Mouse (Mus musculus): ENCODE measurements around the gene Zbtb32. TPM values are rescaled to one million over a fixed set of nuclear protein-coding genes. Genes with fewer than 3 reads are reported as not detected.

The Zbtb32 gene
- 0.09 and 0.20 TPM in 2 replicates for polyA plus RNA-seq (2016; fragmentation: Nextera tagmentation; extraction: Ambion mirVana)

DNA sequence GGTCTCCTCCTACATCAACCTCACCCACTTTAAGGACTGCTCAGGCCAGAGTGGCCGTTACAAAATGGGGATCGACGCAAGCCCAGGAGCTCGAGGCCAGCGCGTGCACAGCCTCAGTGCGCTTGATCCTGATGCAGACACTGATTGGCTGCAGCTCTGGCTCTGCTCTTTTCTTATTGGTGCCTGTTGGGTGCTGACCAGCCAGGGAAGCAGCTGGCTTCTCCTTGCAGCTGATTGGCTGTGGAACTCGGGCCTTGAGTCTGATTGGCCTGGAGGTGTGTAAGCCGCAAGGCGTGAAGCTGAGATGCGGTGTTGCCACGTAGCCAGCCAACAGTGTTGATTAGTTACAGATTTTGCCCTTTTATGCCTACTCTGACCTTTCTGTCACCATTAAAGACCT, at the start of gene Zbtb32:
TSS of gene Zbtb32 (minus strand) at position 124 of the 400 bp plus-strand sequence.
- H3K27ac ChIP-seq = 0 out of 2 replicates have a peak within 1 kb of the TSS, but pooled peaks have one; percentile 40
- no peaks in the 10 kb centered on the region for H3K27me3 ChIP-seq (ENCODE audit: poor library complexity, severe bottlenecking)
- H3K36me3 ChIP-seq (replicated peaks) = no peaks in the 10 kb centered on the region
- H3K9me3 ChIP-seq = no peaks in the 10 kb centered on the region
- H3K4me1 ChIP-seq = peaks cover 14% of the 10 kb centered on the region
- peak within 1 kb of the TSS; percentile 25 for H3K4me3 ChIP-seq
- DNase-seq (ENCODE audit: extremely low spot score, low spot score) = no peak
- WGBS = 94% methylated on average over 12 of the region's 12 CpGs

DNA sequence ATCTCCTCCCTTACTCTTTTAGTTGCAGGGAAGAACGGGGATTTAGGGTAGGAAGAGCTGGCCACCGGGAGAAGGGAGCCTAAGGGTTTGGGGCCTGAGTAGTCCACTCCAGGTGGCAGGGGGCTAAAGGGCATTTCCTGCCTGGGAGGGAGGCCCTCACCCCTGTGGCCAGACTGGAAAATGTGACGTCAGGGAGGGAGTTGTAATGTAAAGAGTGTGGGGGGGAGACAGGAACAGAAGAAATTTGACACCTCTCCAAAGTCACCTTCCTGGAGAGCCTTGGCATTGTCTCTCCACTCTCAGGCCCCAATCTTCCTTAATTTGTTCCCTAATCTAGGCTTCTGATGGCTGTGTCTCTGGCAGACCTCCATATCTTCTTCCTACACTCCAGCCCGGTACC, 40.4 kb upstream of the Zbtb32 start:
- no peak overlapping the region for H3K27ac ChIP-seq
- no peaks in the 10 kb centered on the region for H3K9me3 ChIP-seq
- H3K36me3 ChIP-seq (replicated peaks) = peaks cover 44% of the 10 kb centered on the region
- peaks cover 30% of the 10 kb centered on the region for H3K4me1 ChIP-seq
- H3K27me3 ChIP-seq (ENCODE audit: poor library complexity, severe bottlenecking) = peaks cover 28% of the 10 kb centered on the region
- no peak for DNase-seq (ENCODE audit: extremely low spot score, low spot score)
- H3K4me3 ChIP-seq = no peak overlapping the region
- WGBS = 28% methylated on average over 4 of the region's 4 CpGs

DNA sequence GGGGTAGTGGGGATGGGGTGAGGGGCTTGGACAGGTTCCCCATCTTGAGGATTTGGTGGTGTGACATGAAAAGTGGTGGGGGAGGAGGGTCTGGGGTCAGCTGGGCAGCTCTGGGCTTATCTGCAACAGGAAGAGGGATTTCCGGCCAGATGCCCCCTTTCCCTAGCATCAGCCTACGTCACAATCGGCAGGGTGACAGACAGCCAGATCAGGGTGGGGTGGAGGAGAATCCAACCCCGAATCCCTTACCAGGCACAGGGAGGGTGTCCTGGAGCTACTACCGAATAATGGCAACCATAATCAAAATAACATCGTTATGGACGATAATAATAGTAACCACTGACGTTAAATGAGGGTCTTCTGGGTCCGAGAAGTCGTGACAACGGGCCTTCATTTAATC, 37.7 kb upstream of the Zbtb32 start:
- no peak for DNase-seq (ENCODE audit: extremely low spot score, low spot score)
- H3K4me3 ChIP-seq = peak overlapping the region; percentile 19; the same call in 1 of the 2 replicates
- 32% methylated on average over 11 of the region's 11 CpGs for WGBS
- peaks cover 55% of the 10 kb centered on the region for H3K27me3 ChIP-seq (ENCODE audit: poor library complexity, severe bottlenecking)
- H3K36me3 ChIP-seq (replicated peaks) = peaks cover 17% of the 10 kb centered on the region
- H3K9me3 ChIP-seq = no peaks in the 10 kb centered on the region
- no peak overlapping the region for H3K27ac ChIP-seq
- H3K4me1 ChIP-seq = peaks cover 37% of the 10 kb centered on the region

DNA sequence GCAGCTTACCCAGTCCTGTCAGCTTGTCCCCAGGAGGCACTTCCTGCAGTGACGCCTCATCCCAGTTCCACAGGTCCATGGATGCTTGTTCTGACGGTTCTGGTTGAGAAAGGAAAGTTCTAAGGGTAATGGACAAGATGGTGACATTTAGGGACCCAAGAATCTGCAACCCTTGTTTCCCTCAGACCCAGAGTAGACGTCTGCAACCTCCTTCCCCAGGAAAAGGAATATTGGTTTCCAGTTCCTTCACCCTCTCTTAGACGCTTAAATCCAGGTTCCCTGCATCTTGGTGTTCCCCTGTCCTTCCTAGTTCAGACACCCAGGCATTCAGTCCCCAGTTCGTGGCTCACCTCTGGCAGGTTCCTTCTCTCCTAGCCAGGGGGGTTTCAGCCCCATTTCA, 37.0 kb upstream of the Zbtb32 start, which contains the start of gene Etv2:
TSS of gene Etv2 (minus strand) at position 101 of the 400 bp plus-strand sequence.
- 0 out of 2 replicates have a peak within 1 kb of the TSS, but pooled peaks have one; percentile 15 for H3K27ac ChIP-seq
- no peaks in the 10 kb centered on the region for H3K9me3 ChIP-seq
- peaks cover 61% of the 10 kb centered on the region for H3K27me3 ChIP-seq (ENCODE audit: poor library complexity, severe bottlenecking)
- peaks cover 37% of the 10 kb centered on the region for H3K4me1 ChIP-seq
- H3K4me3 ChIP-seq = peak within 1 kb of the TSS; percentile 42
- DNase-seq (ENCODE audit: extremely low spot score, low spot score) = no peak
- H3K36me3 ChIP-seq (replicated peaks) = peaks cover 11% of the 10 kb centered on the region
- WGBS = 8% methylated on average over 5 of the region's 5 CpGs

DNA sequence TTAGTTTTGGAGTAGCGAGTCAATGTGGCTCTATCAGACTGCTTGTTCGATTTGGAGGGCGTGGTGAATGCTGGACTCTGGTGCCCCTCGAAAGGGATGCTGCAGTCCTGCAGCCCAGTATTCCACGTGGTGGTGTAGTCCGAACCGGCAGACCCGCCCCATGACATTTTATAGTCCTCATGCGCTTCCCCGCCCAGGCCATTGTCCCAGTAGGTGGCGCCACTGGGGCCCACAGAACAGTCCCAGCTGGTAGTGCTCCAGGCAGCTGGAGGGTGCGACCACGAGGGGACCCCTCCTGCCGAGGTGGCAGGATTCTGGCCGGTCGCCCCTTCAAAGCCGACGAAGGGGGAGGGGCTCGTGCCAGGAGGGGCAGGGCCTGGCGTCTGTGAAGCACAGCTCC, 35.9 kb upstream of the Zbtb32 start:
- Histone ChIP-seq H3K36me3 (replicated peaks) (no peaks in the 10 kb centered on the region), H3K27me3 (ENCODE audit: poor library complexity, severe bottlenecking) (peaks cover 61% of the 10 kb centered on the region), H3K4me1 (peaks cover 37% of the 10 kb centered on the region), H3K9me3 (no peaks in the 10 kb centered on the region), H3K27ac (0 out of 2 replicates have a peak overlapping the region, but pooled peaks have one; percentile 15), H3K4me3 (peak overlapping the region; percentile 42)
- under 1% methylated on average over 20 of the region's 20 CpGs for WGBS
- peak; percentile 72 for DNase-seq (ENCODE audit: extremely low spot score, low spot score)

DNA sequence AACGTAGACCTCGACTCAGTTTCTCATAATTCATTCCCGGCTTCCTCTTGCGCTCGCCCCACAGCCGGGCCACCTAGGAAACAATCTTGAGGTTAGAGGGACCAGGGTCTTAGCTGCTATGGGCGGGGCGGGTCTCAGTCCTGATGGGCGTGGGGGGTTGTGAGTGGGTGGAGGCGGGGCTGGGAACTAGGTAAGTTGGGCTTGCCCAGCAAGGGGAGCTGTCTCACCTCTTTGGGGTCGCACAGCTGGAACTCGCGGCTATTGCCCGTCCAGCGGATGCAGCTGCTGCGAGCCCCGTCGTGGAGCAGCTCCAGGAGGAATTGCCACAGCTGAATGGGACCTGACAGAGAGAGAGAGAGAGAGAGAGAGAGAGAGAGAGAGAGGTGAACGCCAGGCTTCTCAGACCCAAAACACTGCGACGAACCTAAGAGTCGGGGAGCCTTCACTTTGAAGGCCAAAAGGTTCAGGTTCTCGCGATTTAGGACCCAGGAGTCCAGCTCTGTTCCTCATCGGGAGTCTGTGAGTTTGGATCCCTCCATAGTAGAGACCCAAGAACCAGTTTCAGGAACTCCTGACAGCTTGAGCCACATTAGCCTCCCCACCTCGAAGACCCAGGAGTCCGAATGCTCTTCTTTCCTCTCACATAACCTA, 35.2 kb upstream of the Zbtb32 start:
- no peak overlapping the region for H3K27ac ChIP-seq
- peaks cover 31% of the 10 kb centered on the region for H3K4me1 ChIP-seq
- no peaks in the 10 kb centered on the region for H3K36me3 ChIP-seq (replicated peaks)
- H3K27me3 ChIP-seq (ENCODE audit: poor library complexity, severe bottlenecking) = peaks cover 61% of the 10 kb centered on the region
- H3K9me3 ChIP-seq = no peaks in the 10 kb centered on the region
- H3K4me3 ChIP-seq = peak overlapping the region; percentile 19; the same call in 1 of the 2 replicates
- DNase-seq (ENCODE audit: extremely low spot score, low spot score) = peak; percentile 20
- 7% methylated on average over 27 of the region's 27 CpGs for WGBS

DNA sequence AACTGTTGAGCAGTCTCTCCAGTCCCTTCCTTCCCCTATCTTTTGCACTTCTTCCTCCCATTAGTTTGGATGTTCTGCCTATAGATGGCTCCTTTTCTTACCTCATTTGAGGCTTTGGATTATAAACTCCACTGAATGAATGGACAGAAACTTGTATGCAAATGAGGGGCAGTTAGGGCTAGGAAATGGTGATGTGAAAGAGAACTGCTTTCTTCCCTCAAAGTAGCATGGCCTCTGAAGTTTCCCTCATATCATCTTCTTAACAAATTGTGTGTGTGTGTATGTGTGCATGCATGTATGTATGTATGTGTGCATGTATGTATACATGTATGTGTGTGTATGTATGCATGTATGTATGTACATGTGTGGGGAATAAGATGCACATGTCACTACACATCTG, 30.3 kb upstream of the Zbtb32 start:
- Histone ChIP-seq H3K27me3 (ENCODE audit: poor library complexity, severe bottlenecking) (peaks cover 32% of the 10 kb centered on the region), H3K4me3 (no peak overlapping the region)

DNA sequence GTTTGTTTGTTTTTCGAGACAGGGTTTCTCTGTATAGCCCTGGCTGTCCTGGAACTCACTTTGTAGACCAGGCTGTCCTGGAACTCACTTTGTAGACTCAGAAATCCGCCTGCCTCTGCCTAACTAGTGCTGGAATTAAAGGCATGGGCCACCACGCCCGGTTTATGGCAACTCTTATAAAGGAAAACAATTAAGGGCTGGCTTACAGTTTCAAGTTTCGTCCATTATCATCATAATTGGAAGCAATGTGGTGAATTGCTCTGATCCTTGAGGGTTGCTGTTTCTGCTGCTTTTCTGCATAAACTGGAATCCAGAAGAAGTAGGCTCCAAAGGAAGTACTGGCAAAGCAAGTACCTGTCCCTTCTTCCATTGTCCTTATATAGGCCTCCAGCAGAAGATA, 27.9 kb upstream of the Zbtb32 start:
- H3K27ac ChIP-seq = no peak overlapping the region
- no peaks in the 10 kb centered on the region for H3K9me3 ChIP-seq
- H3K36me3 ChIP-seq (replicated peaks) = peaks cover 29% of the 10 kb centered on the region
- DNase-seq (ENCODE audit: extremely low spot score, low spot score) = no peak
- peaks cover 9% of the 10 kb centered on the region for H3K27me3 ChIP-seq (ENCODE audit: poor library complexity, severe bottlenecking)
- 84% methylated on average over 5 of the region's 5 CpGs for WGBS
- H3K4me3 ChIP-seq = peak overlapping the region; percentile 87; the same call in 1 of the 2 replicates
- H3K4me1 ChIP-seq = peaks cover 10% of the 10 kb centered on the region

More for the DNA sequence above, 30.3 kb upstream of the Zbtb32 start:
- no peak for DNase-seq (ENCODE audit: extremely low spot score, low spot score)
- Histone ChIP-seq H3K9me3 (no peaks in the 10 kb centered on the region), H3K27ac (no peak overlapping the region), H3K4me1 (peaks cover 17% of the 10 kb centered on the region), H3K36me3 (replicated peaks) (peaks cover 6% of the 10 kb centered on the region)

DNA sequence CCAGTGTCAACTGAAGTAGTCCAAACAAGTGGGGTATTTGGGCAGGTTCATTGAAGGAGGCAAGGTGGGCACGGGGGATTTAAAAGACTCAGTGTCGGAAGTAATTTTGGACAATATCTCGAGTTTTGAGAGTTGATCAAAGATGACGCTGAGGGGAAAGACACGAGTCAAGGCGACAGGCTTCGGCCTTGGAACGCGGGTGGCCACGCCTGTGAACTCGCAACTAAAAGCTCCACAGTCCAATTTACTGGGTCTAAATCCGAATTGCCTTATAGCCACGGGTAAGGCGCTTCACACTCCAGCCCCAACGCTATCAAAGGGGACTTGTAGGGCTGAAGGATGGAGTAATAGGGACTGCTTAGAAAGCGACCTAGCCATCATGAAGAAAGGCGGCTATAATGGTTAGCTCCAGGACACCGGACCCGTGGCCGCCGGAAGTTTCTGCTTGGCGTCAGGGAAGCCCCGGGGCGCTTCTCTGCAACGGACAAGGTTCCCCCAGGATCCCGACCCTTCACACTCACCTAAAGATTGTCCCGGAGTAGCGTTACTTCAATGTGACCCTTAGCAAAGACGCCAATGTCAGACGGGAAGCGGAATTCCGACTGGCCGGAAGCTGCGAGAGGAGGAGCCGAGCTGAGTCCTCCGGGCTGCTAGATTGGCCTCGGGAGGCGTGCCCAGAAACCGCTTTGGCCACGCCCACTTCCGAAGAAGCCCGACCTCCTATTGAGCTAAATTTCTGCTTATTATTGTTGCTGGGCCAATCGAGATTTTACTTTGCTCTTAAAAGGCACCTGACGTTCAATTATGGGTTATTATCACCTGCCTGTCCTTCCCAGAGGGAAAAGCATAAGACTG, 27.0 kb upstream of the Zbtb32 start, which contains the start of gene Cox6b1:
TSS of gene Cox6b1 (minus strand) at position 622 of the 855 bp plus-strand sequence.
- Histone ChIP-seq H3K4me3 (peak within 1 kb of the TSS; percentile 87), H3K4me1 (peaks cover 10% of the 10 kb centered on the region), H3K36me3 (replicated peaks) (peaks cover 36% of the 10 kb centered on the region), H3K9me3 (no peaks in the 10 kb centered on the region), H3K27ac (peak within 1 kb of the TSS; percentile 88), H3K27me3 (ENCODE audit: poor library complexity, severe bottlenecking) (no peaks in the 10 kb centered on the region; the same call in 1 of the 2 replicates)
- 2% methylated on average over 44 of the region's 44 CpGs for WGBS
- peak; percentile 86 for DNase-seq (ENCODE audit: extremely low spot score, low spot score)

DNA sequence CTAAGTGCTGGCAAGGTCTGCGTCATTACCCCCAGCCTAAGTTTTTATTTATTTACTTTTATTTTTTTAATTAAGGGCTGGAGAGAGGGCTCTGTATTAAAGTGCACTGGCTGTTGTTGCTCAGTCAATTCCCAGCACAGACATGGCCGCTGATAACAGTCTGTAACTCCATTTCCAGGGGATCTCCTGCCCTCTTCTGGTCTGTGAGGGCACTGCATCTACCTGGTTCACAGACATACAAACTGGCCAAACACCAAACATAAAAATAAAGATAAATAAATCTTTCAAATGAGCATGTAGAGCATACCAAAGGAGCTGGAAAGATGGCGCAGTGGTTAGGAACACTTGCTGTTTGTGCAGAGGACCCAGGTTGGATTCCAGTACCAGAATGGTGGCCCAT, 20.5 kb upstream of the Zbtb32 start:
- Histone ChIP-seq H3K36me3 (replicated peaks) (peaks cover 85% of the 10 kb centered on the region), H3K27me3 (ENCODE audit: poor library complexity, severe bottlenecking) (no peaks in the 10 kb centered on the region), H3K9me3 (no peaks in the 10 kb centered on the region), H3K4me1 (0 out of 2 replicates have a peak, but pooled peaks cover 4% of the 10 kb centered on the region), H3K27ac (no peak overlapping the region), H3K4me3 (no peak overlapping the region)
- WGBS = 93% methylated on average over 3 of the region's 3 CpGs
- DNase-seq (ENCODE audit: extremely low spot score, low spot score) = no peak

DNA sequence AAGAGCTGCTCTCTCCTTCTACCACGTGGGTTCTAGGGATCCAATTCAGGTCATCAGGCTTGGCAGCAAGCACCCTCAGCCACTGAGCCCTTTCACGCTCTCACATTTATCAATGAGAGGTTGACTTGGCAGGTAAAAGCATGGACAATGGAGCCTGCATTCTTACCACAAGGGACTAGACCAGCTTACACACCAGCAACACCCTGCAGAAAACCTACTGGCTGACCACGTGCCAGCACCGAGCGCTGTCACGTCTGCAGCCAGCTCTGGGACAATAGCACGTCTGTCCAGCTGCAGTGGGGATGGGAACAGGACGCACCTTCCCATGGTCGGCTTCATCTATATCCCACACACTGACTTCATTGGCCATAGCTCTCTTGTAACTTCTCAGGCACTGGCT, 19.9 kb upstream of the Zbtb32 start:
- 0 out of 2 replicates have a peak, but pooled peaks cover 4% of the 10 kb centered on the region for H3K4me1 ChIP-seq
- no peak for DNase-seq (ENCODE audit: extremely low spot score, low spot score)
- 94% methylated on average over 9 of the region's 9 CpGs for WGBS

DNA sequence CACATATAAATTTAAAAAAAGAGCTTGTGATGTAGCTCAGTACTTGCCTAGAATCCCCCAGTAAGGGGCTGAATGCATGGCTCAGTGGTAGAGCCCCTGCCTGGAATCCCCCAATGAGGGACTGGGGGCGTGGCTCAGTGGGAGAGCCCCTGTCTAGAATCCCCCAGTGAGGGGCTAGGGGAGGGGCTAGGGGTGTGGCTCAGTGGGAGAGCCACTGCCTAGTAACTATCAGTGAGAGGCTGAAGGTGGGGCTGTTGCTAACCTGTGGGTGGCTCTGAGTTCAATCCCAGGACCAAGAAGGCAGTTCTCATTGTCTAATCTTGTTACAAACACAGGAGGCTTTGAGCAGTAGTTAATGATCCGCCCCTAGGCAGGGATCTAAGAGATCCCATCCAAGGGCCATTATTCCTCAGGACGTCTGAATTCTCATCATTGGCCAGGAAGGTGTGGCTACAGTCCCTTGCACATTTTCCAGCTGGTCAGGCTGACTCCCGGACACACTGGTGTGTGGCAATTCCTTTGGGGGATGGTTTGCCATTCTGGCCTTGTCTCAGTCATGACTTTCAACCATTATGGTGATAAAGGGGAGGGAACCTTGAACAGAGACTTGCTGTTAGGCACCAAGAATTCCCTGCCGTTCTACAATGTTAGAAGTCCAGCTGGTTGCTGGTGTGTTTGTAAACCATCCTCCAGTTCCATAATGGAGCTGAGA, 16.5 kb upstream of the Zbtb32 start:
- whole genome bisulfite sequencing = 61% methylated on average over 5 of the region's 5 CpGs
- no peak overlapping the region for H3K27ac ChIP-seq
- H3K9me3 ChIP-seq = no peaks in the 10 kb centered on the region
- H3K27me3 ChIP-seq (ENCODE audit: poor library complexity, severe bottlenecking) = no peaks in the 10 kb centered on the region
- H3K36me3 ChIP-seq (replicated peaks) = peaks cover 52% of the 10 kb centered on the region
- DNase-seq (ENCODE audit: extremely low spot score, low spot score) = no peak
- no peak overlapping the region for H3K4me3 ChIP-seq
- peaks cover 6% of the 10 kb centered on the region; the same call in 1 of the 2 replicates for H3K4me1 ChIP-seq

More for the DNA sequence above, 19.9 kb upstream of the Zbtb32 start:
- no peak overlapping the region for H3K27ac ChIP-seq
- H3K9me3 ChIP-seq = no peaks in the 10 kb centered on the region
- no peak overlapping the region for H3K4me3 ChIP-seq
- H3K27me3 ChIP-seq (ENCODE audit: poor library complexity, severe bottlenecking) = no peaks in the 10 kb centered on the region
- peaks cover 80% of the 10 kb centered on the region for H3K36me3 ChIP-seq (replicated peaks)
